Mouse (Mus musculus): Measurements from ENCODE around the gene Olfr1062. TPM values are rescaled to one million over a fixed set of nuclear protein-coding genes. Genes with fewer than 3 reads are reported as not detected.
"Not testable (repeated sequence)": the region's sequence is repeated elsewhere in the genome, so short reads cannot be mapped to it uniquely, and the experiment has no call there.

Gene Olfr1062
- polyA plus RNA-seq, 1 experiment from 2014 or later = not detected

GRCm38 (mm10) chr2:86395114-86395513 is 31.4 kb downstream of the Olfr1062 start:
- Histone ChIP-seq H3K27me3 (ENCODE audit: control insufficient read depth, insufficient read depth, low read length) (no peaks in the 10 kb centered on the region), H3K9ac (ENCODE audit: low read length) (no peak overlapping the region), H3K4me1 (ENCODE audit: control insufficient read depth, insufficient read depth, low read length) (no peaks in the 10 kb centered on the region), H3K9me3 (ENCODE audit: control insufficient read depth, low read length) (no peaks in the 10 kb centered on the region), H3K27ac (replicated peaks; ENCODE audit: low read depth, low read length) (no peak overlapping the region), H3K4me2 (ENCODE audit: low read depth, severe bottlenecking) (no peak overlapping the region), H3K36me3 (ENCODE audit: control insufficient read depth, insufficient read depth, low read length) (no peaks in the 10 kb centered on the region), H3K4me3 (ENCODE audit: low read depth, low read length) (no peak overlapping the region)
- 94% methylated on average over 2 of the region's 2 CpGs for WGBS
- ATAC-seq (ENCODE audit: insufficient number of reproducible peaks, low FRiP score, low TSS enrichment, low read depth) (0 out of 2 replicates have a peak, but pooled peaks have one; percentile 62), DNase-seq (ENCODE audit: low spot score) (no peak)

GRCm38 (mm10) chr2:86388461-86388860 is 38.1 kb downstream of the Olfr1062 start, which contains the start of gene Olfr1058:
Olfr1058 (minus strand) TSS chr2:86388561.
- not testable (repeated sequence) for H3K4me1 ChIP-seq (ENCODE audit: control insufficient read depth, insufficient read depth, low read length); H3K27ac ChIP-seq (replicated peaks; ENCODE audit: low read depth, low read length); DNase-seq (ENCODE audit: low spot score); H3K27me3 ChIP-seq (ENCODE audit: control insufficient read depth, insufficient read depth, low read length); H3K4me3 ChIP-seq (ENCODE audit: low read depth, low read length); H3K9ac ChIP-seq (ENCODE audit: low read length); H3K36me3 ChIP-seq (ENCODE audit: control insufficient read depth, insufficient read depth, low read length); H3K4me2 ChIP-seq (ENCODE audit: low read depth, severe bottlenecking); H3K9me3 ChIP-seq (ENCODE audit: control insufficient read depth, low read length); ATAC-seq (ENCODE audit: insufficient number of reproducible peaks, low FRiP score, low TSS enrichment, low read depth)

GRCm38 (mm10) chr2:86378293-86378692 is 48.3 kb downstream of the Olfr1062 start, which contains the start of gene Olfr1057:
Olfr1057 (minus strand) TSS chr2:86378393.
- no peak within 1 kb of the TSS for H3K27ac ChIP-seq (replicated peaks; ENCODE audit: low read depth, low read length)
- ATAC-seq (ENCODE audit: insufficient number of reproducible peaks, low FRiP score, low TSS enrichment, low read depth) (no peak), DNase-seq (ENCODE audit: low spot score) (no peak)
- H3K4me3 ChIP-seq (ENCODE audit: low read depth, low read length) = no peak within 1 kb of the TSS
- H3K9me3 ChIP-seq (ENCODE audit: control insufficient read depth, low read length) = no peaks in the 10 kb centered on the region
- no peak within 1 kb of the TSS for H3K9ac ChIP-seq (ENCODE audit: low read length)
- H3K27me3 ChIP-seq (ENCODE audit: control insufficient read depth, insufficient read depth, low read length) = no peaks in the 10 kb centered on the region
- H3K36me3 ChIP-seq (ENCODE audit: control insufficient read depth, insufficient read depth, low read length) = no peaks in the 10 kb centered on the region
- no peaks in the 10 kb centered on the region for H3K4me1 ChIP-seq (ENCODE audit: control insufficient read depth, insufficient read depth, low read length)
- H3K4me2 ChIP-seq (ENCODE audit: low read depth, severe bottlenecking) = no peak within 1 kb of the TSS

Other genes with a start within 250 kb of the Olfr1062 start
- not detected in 2 replicates for gene Olfr1044, start 248.9 kb downstream of the Olfr1062 start, polyA plus RNA-seq (2014; fragmentation: Nextera tagmentation; extraction: Ambion mirVana)
- not detected in 2 replicates for gene Olfr52, start 241.1 kb downstream of the Olfr1062 start, polyA plus RNA-seq (2014; fragmentation: Nextera tagmentation; extraction: Ambion mirVana)
- gene Olfr1045, start 223.7 kb downstream of the Olfr1062 start, polyA plus RNA-seq (2014; fragmentation: Nextera tagmentation; extraction: Ambion mirVana) = not detected in 2 replicates
- not detected in 2 replicates for gene Olfr1046, start 207.4 kb downstream of the Olfr1062 start, polyA plus RNA-seq (2014; fragmentation: Nextera tagmentation; extraction: Ambion mirVana)
- gene Olfr1047, start 195.3 kb downstream of the Olfr1062 start, polyA plus RNA-seq (2014; fragmentation: Nextera tagmentation; extraction: Ambion mirVana) = not detected in 2 replicates
- not detected in 2 replicates for gene Olfr1048, start 186.5 kb downstream of the Olfr1062 start, polyA plus RNA-seq (2014; fragmentation: Nextera tagmentation; extraction: Ambion mirVana)
- gene Olfr1049, start 168.4 kb downstream of the Olfr1062 start, polyA plus RNA-seq (2014; fragmentation: Nextera tagmentation; extraction: Ambion mirVana) = not detected in 2 replicates
- gene Olfr1051, start 147.7 kb downstream of the Olfr1062 start, polyA plus RNA-seq (2014; fragmentation: Nextera tagmentation; extraction: Ambion mirVana) = not detected in 2 replicates
- gene Olfr1052, start 134.3 kb downstream of the Olfr1062 start, polyA plus RNA-seq (2014; fragmentation: Nextera tagmentation; extraction: Ambion mirVana) = not detected in 2 replicates
- not detected in 2 replicates for gene Olfr1053, start 111.5 kb downstream of the Olfr1062 start, polyA plus RNA-seq (2014; fragmentation: Nextera tagmentation; extraction: Ambion mirVana)
- not detected in 2 replicates for gene Olfr1054, start 91.3 kb downstream of the Olfr1062 start, polyA plus RNA-seq (2014; fragmentation: Nextera tagmentation; extraction: Ambion mirVana)
- gene Olfr1055, start 76.5 kb downstream of the Olfr1062 start, polyA plus RNA-seq (2014; fragmentation: Nextera tagmentation; extraction: Ambion mirVana) = not detected in 2 replicates
- not detected in 2 replicates for gene Olfr1056, start 64.3 kb downstream of the Olfr1062 start, polyA plus RNA-seq (2014; fragmentation: Nextera tagmentation; extraction: Ambion mirVana)
- not detected in 2 replicates for gene Olfr1057, start 48.4 kb downstream of the Olfr1062 start, polyA plus RNA-seq (2014; fragmentation: Nextera tagmentation; extraction: Ambion mirVana)
- gene Olfr1058, start 38.2 kb downstream of the Olfr1062 start, polyA plus RNA-seq (2014; fragmentation: Nextera tagmentation; extraction: Ambion mirVana) = not detected in 2 replicates
- not detected in 2 replicates for gene Olfr1061, start 12.7 kb downstream of the Olfr1062 start, polyA plus RNA-seq (2014; fragmentation: Nextera tagmentation; extraction: Ambion mirVana)
- not detected in 2 replicates for gene Olfr1065, start 23.8 kb upstream of the Olfr1062 start, polyA plus RNA-seq (2014; fragmentation: Nextera tagmentation; extraction: Ambion mirVana)
- not detected in 2 replicates for gene Olfr1066, start 29.5 kb upstream of the Olfr1062 start, polyA plus RNA-seq (2014; fragmentation: Nextera tagmentation; extraction: Ambion mirVana)
- not detected in 2 replicates for gene Olfr228, start 60.6 kb upstream of the Olfr1062 start, polyA plus RNA-seq (2014; fragmentation: Nextera tagmentation; extraction: Ambion mirVana)
- gene Olfr1076, start 81.7 kb upstream of the Olfr1062 start, polyA plus RNA-seq (2014; fragmentation: Nextera tagmentation; extraction: Ambion mirVana) = not detected in 2 replicates
- gene Olfr1079, start 115.7 kb upstream of the Olfr1062 start, polyA plus RNA-seq (2014; fragmentation: Nextera tagmentation; extraction: Ambion mirVana) = not detected in 2 replicates
- not detected in 2 replicates for gene Olfr1080, start 131.5 kb upstream of the Olfr1062 start, polyA plus RNA-seq (2014; fragmentation: Nextera tagmentation; extraction: Ambion mirVana)
- gene Olfr1082, start 172.2 kb upstream of the Olfr1062 start, polyA plus RNA-seq (2014; fragmentation: Nextera tagmentation; extraction: Ambion mirVana) = not detected in 2 replicates
- gene Olfr1084, start 213.0 kb upstream of the Olfr1062 start, polyA plus RNA-seq (2014; fragmentation: Nextera tagmentation; extraction: Ambion mirVana) = not detected in 2 replicates
- not detected in 2 replicates for gene Olfr1085, start 235.3 kb upstream of the Olfr1062 start, polyA plus RNA-seq (2014; fragmentation: Nextera tagmentation; extraction: Ambion mirVana)